Mouse (Mus musculus) left cerebral cortex, adult 9 months (tissue): ENCODE measurements at regions not wholly inside any gene's neighbourhood (a gene's known extent, or its start where the extent isn't known, plus 50 kb on each side); places are given as distances from the start of the nearest gene placed in this dataset.
A peak's percentile ranks its signal among the peaks of the same experiment; 100 is the strongest.
"Not testable (repeated sequence)": the region's sequence is repeated elsewhere in the genome, so short reads cannot be mapped to it uniquely, and the experiment has no call there.

ENCODE experiments used
- DNase-seq, 2 experiments: peaks; one replicate each; pipeline ENCODE4 v3.0.0; 2022; ENCODE audit warnings: low spot score in 2 of 2

DNA sequence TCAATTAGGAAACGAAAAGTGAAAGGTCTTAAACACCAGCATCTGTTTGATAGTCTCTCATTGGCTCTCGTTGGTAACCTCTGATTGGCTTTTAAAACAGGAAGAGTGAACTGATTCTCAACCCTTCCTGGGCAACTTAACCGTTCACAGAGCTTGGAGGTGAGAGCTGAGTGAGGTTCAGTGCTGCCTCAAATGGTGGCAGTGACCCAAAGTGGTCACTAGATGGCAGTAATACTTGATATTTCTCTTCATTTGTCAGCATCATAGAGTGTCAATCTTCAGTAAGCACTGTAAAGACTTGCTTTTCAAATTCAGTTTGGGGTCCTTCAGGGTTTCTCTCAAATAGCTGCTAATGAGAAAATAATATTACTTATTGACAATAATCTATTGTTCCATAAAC lies 321.8 kb upstream of the Gdi2 start:
- DNase-seq: peak in 1 of 2 experiments; percentile 16

DNA sequence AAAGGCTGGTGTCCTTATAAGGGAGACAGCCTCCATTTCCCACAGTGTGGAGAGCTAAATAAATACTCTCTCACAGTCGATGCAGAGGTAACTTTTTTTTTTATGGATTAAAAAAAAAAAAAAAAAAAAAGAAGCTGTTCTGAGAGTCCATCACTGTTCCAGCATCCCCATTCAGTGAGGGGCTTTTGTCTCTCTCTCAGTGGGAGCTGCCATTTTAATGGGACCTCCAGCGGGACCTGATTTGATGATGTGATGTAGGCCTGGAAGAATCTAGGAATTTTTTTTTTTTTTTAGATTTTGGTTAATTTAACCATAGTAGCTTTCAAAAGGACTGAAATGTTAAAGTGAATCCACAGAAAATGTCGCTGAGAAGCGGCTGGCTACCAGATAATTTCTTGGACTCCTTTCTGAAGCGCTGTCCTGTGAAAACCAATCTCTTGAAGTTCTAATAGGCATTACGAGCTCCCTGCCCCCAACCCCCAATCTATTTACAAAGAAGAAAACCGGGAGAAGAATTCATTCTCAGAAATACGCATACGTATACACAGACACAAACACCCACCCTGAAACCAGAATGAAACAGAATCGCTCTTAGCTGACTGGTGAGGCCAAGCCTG lies 316.8 kb upstream of the Gdi2 start:
- not testable (repeated sequence) for DNase-seq

DNA sequence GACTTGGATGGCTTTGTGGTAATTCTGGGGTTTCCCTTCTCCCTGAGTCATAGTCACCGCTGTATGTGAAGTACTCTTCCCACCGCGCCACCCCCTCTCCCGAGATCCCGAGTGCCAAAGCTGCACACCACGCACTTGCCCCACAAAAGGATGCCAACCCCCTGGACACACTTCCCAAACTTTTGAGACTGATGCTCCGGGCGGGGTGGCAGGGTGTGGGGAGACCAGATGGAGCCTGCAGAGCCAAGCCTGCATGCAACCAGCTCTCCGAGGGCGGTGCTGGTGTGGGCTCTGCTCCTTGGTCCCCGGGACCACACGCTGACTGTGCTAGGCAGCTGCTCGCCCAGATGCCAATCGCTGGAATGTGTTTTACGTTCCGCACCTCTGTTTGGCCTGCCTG lies 316.2 kb upstream of the Gdi2 start:
- peak in 1 of 2 experiments; percentile 8 for DNase-seq

DNA sequence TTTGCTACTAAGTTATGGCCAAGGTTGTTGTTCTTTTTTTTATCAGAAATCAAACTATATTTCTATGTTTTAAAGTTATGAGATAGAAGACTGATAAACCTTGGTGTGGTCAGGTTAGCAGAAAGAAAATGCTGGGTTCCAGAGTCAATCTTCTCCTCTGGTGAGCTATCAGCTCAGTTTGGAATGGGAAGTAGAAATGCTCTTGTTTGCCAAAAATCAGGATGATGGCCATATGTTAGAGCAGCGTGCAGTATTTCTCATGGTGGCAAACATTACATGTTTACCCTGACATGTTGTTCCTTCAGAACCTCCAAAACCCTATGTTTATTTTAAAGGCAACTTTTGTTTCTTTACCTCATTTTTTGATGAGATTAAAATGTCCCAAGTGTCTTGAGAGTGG lies 279.5 kb upstream of the Gdi2 start:
- DNase-seq: no peak

DNA sequence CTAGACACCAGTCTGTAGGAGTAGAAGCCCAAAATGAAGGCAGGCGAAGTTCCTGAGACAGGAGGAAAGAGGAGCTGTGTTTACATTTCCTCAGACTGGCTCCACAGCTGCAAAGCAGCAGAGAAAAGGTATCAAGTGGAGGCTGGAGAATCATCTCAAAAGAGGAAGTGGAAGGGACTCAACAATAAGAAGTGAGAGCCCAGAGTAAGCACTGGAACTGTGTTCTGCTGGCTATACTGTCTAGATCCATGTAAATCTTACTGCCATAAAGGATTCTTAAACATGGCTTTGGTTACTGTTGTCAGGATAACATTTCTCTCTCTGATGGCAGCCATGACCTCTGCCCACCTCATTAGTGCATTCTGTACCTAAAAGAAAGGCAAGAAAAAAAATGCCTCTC lies 261.7 kb upstream of the Gdi2 start:
- DNase-seq: not testable (repeated sequence)
